Mouse (Mus musculus) frontal cortex, adult 2 months (tissue): ENCODE measurements around the gene Hsf4. TPM values are rescaled to one million over a fixed set of nuclear protein-coding genes. Genes with fewer than 3 reads are reported as not detected.

Experiments
- polyA plus RNA-seq: library from polyadenylated mRNA; depleted of rRNA; stranded (reverse); fragments of >200 nt; gene quantifications from 2 replicates; pipeline ENCODE4 v1.2.3, GENCODE M21; 2012; rRNA removed

Gene Hsf4
- polyA plus RNA-seq, 1 experiment: 20.2 TPM

Other genes with a start within 250 kb of the Hsf4 start
- gene Ces3a, start 221.2 kb upstream of the Hsf4 start, polyA plus RNA-seq: not detected in 2 replicates
- not detected in 2 replicates for gene Ces3b, start 186.0 kb upstream of the Hsf4 start, polyA plus RNA-seq
- not detected in 2 replicates for gene Ces4a, start 138.0 kb upstream of the Hsf4 start, polyA plus RNA-seq
- 25.2 and 28.1 TPM in 2 replicates for gene Cbfb, start 99.1 kb upstream of the Hsf4 start, polyA plus RNA-seq
- 35.6 and 41.5 TPM in 2 replicates for gene D230025D16Rik, start 44.7 kb upstream of the Hsf4 start, polyA plus RNA-seq
- gene B3gnt9, start 14.6 kb upstream of the Hsf4 start, polyA plus RNA-seq: 3.9 and 4.5 TPM in 2 replicates
- 8.4 and 8.7 TPM in 2 replicates for gene Tradd, start 5.2 kb upstream of the Hsf4 start, polyA plus RNA-seq
- gene Fbxl8, start 5.2 kb upstream of the Hsf4 start, polyA plus RNA-seq: 2.0 and 2.1 TPM in 2 replicates
- gene Nol3, start 6.3 kb downstream of the Hsf4 start, polyA plus RNA-seq: 13.4 and 14.2 TPM in 2 replicates
- gene 4931428F04Rik, start 20.1 kb downstream of the Hsf4 start, polyA plus RNA-seq: 33.3 and 33.4 TPM in 2 replicates
- 2.2 and 2.4 TPM in 2 replicates for gene Exoc3l, start 26.3 kb downstream of the Hsf4 start, polyA plus RNA-seq
- 59.9 and 67.7 TPM in 2 replicates for gene E2f4, start 27.9 kb downstream of the Hsf4 start, polyA plus RNA-seq
- 2.4 and 2.6 TPM in 2 replicates for gene Elmo3, start 35.8 kb downstream of the Hsf4 start, polyA plus RNA-seq
- gene Lrrc29, start 56.5 kb downstream of the Hsf4 start, polyA plus RNA-seq: 3.5 and 4.8 TPM in 2 replicates
- 73.1 and 74.3 TPM in 2 replicates for gene Tmem208, start 56.6 kb downstream of the Hsf4 start, polyA plus RNA-seq
- 3.8 and 4.2 TPM in 2 replicates for gene Fhod1, start 78.2 kb downstream of the Hsf4 start, polyA plus RNA-seq
- 26.1 and 26.4 TPM in 2 replicates for gene Slc9a5, start 79.0 kb downstream of the Hsf4 start, polyA plus RNA-seq
- 3.2 TPM in 2 replicates for gene Plekhg4, start 103.5 kb downstream of the Hsf4 start, polyA plus RNA-seq
- not detected in 2 replicates for gene Kctd19, start 143.7 kb downstream of the Hsf4 start, polyA plus RNA-seq
- 0.34 and 0.53 TPM in 2 replicates for gene Lrrc36, start 143.8 kb downstream of the Hsf4 start, polyA plus RNA-seq
- 66.7 and 76.4 TPM in 2 replicates for gene Tppp3, start 201.7 kb downstream of the Hsf4 start, polyA plus RNA-seq
- gene Zdhhc1, start 227.1 kb downstream of the Hsf4 start, polyA plus RNA-seq: 75.3 and 75.7 TPM in 2 replicates
- 0.21 and 0.22 TPM in 2 replicates for gene Hsd11b2, start 249.0 kb downstream of the Hsf4 start, polyA plus RNA-seq